Mouse (Mus musculus) testis, postnatal 14 days (tissue): ENCODE data around the gene Asb11.
A peak's percentile ranks its signal among the peaks of the same experiment; 100 is the strongest.

Experiments used
- DNase-seq: peaks from one replicate; pipeline ENCODE4 v3.0.0; 2021; ENCODE audit warnings: low spot score

The Asb11 gene

GRCm38 (mm10) chrX:164436709-164437108 is at the start of gene Asb11:
TSS of gene Asb11 (plus strand) at chrX:164436994.
- no peak for DNase-seq

GRCm38 (mm10) chrX:164394091-164394490 is 42.7 kb upstream of the Asb11 start:
- DNase-seq: no peak

- DNase-seq: no peak
Observed at GRCm38 (mm10) chrX:164398456-164398855, 38.3 kb upstream of the Asb11 start.

- no peak for DNase-seq
Observed at GRCm38 (mm10) chrX:164405080-164405649, 31.6 kb upstream of the Asb11 start.

- DNase-seq: no peak
Observed at GRCm38 (mm10) chrX:164406133-164407022, 30.4 kb upstream of the Asb11 start.

GRCm38 (mm10) chrX:164408301-164408927 is 28.4 kb upstream of the Asb11 start:
- no peak for DNase-seq

- no peak for DNase-seq
Observed at GRCm38 (mm10) chrX:164410562-164410961, 26.2 kb upstream of the Asb11 start.

- DNase-seq: no peak
Observed at GRCm38 (mm10) chrX:164416803-164417202, 20.0 kb upstream of the Asb11 start.

- no peak for DNase-seq
Observed at GRCm38 (mm10) chrX:164418008-164418407, 18.8 kb upstream of the Asb11 start.

- peak; percentile 94 for DNase-seq
Observed at GRCm38 (mm10) chrX:164419471-164419939, 17.3 kb upstream of the Asb11 start, which contains the start of gene Piga. TSS of gene Piga (plus strand) at chrX:164419787.

- no peak for DNase-seq
Observed at GRCm38 (mm10) chrX:164419955-164420354, 16.8 kb upstream of the Asb11 start.

- no peak for DNase-seq
Observed at GRCm38 (mm10) chrX:164420518-164420917, 16.3 kb upstream of the Asb11 start.

GRCm38 (mm10) chrX:164424821-164425220 is 12.0 kb upstream of the Asb11 start:
- no peak for DNase-seq

GRCm38 (mm10) chrX:164427295-164427694 is 9.5 kb upstream of the Asb11 start:
- no peak for DNase-seq

GRCm38 (mm10) chrX:164428224-164428623 is 8.6 kb upstream of the Asb11 start:
- DNase-seq: no peak

- no peak for DNase-seq
Observed at GRCm38 (mm10) chrX:164430621-164431020, 6.2 kb upstream of the Asb11 start.

GRCm38 (mm10) chrX:164431133-164431532 is 5.7 kb upstream of the Asb11 start:
- DNase-seq: no peak

- DNase-seq: no peak
Observed at GRCm38 (mm10) chrX:164431541-164431940, 5.3 kb upstream of the Asb11 start.

GRCm38 (mm10) chrX:164432682-164433081 is 4.1 kb upstream of the Asb11 start:
- DNase-seq: no peak

GRCm38 (mm10) chrX:164439462-164439861 is 2.7 kb downstream of the Asb11 start:
- DNase-seq: no peak

GRCm38 (mm10) chrX:164440140-164440539 is 3.3 kb downstream of the Asb11 start:
- DNase-seq: peak; percentile 28

- no peak for DNase-seq
Observed at GRCm38 (mm10) chrX:164440703-164441102, 3.9 kb downstream of the Asb11 start.

GRCm38 (mm10) chrX:164441306-164441705 is 4.5 kb downstream of the Asb11 start:
- DNase-seq: no peak
